Mouse (Mus musculus): ENCODE data around the gene Bcl7c. TPM values are rescaled to one million over a fixed set of nuclear protein-coding genes. Genes with fewer than 3 reads are reported as not detected.

Gene Bcl7c
- polyA plus RNA-seq, 1 experiment from 2014 or later: 93.4 TPM

GRCm38 (mm10) chr7:127680541-127680940 is 28.2 kb downstream of the Bcl7c start:
- Histone ChIP-seq H3K9ac (no peak overlapping the region), H3K4me2 (replicated peaks) (no peak overlapping the region), H3K4me1 (peaks cover 6% of the 10 kb centered on the region), H3K4me3 (replicated peaks) (no peak overlapping the region), H3K36me3 (peaks cover 5% of the 10 kb centered on the region; the same call in 1 of the 2 replicates), H3K27me3 (no peaks in the 10 kb centered on the region), H3K27ac (replicated peaks) (no peak overlapping the region), H3K9me3 (replicated peaks) (no peaks in the 10 kb centered on the region)
- ATAC-seq (ENCODE audit: insufficient number of reproducible peaks, low FRiP score, low TSS enrichment, low read depth): no peak
- WGBS: 78% methylated on average over 13 of the region's 13 CpGs

- Histone ChIP-seq H3K4me1 (peaks cover 3% of the 10 kb centered on the region; the same call in 1 of the 2 replicates), H3K9me3 (replicated peaks) (no peaks in the 10 kb centered on the region), H3K36me3 (peaks cover 5% of the 10 kb centered on the region; the same call in 1 of the 2 replicates), H3K9ac (no peak overlapping the region), H3K4me2 (replicated peaks) (no peak overlapping the region), H3K4me3 (replicated peaks) (no peak overlapping the region), H3K27me3 (no peaks in the 10 kb centered on the region), H3K27ac (replicated peaks) (no peak overlapping the region)
- WGBS: 62% methylated on average over 2 of the region's 2 CpGs
- no peak for ATAC-seq (ENCODE audit: insufficient number of reproducible peaks, low FRiP score, low TSS enrichment, low read depth)
Measured at GRCm38 (mm10) chr7:127678811-127679210, 29.9 kb downstream of the Bcl7c start.

- no peak for ATAC-seq (ENCODE audit: insufficient number of reproducible peaks, low FRiP score, low TSS enrichment, low read depth)
- Histone ChIP-seq H3K4me2 (replicated peaks) (no peak overlapping the region), H3K4me1 (peaks cover 3% of the 10 kb centered on the region; the same call in 1 of the 2 replicates), H3K27me3 (no peaks in the 10 kb centered on the region), H3K36me3 (peaks cover 5% of the 10 kb centered on the region; the same call in 1 of the 2 replicates), H3K27ac (replicated peaks) (no peak overlapping the region), H3K9me3 (replicated peaks) (no peaks in the 10 kb centered on the region), H3K4me3 (replicated peaks) (no peak overlapping the region), H3K9ac (no peak overlapping the region)
- WGBS: 78% methylated on average over 4 of the region's 4 CpGs
Measured at GRCm38 (mm10) chr7:127677609-127678008, 31.1 kb downstream of the Bcl7c start.

- no peak for ATAC-seq (ENCODE audit: insufficient number of reproducible peaks, low FRiP score, low TSS enrichment, low read depth)
- Histone ChIP-seq H3K9me3 (replicated peaks) (no peaks in the 10 kb centered on the region), H3K36me3 (peaks cover 5% of the 10 kb centered on the region; the same call in 1 of the 2 replicates), H3K4me1 (peaks cover 3% of the 10 kb centered on the region; the same call in 1 of the 2 replicates), H3K27me3 (no peaks in the 10 kb centered on the region), H3K4me3 (replicated peaks) (no peak overlapping the region), H3K4me2 (replicated peaks) (no peak overlapping the region), H3K9ac (no peak overlapping the region), H3K27ac (replicated peaks) (no peak overlapping the region)
- whole genome bisulfite sequencing: 74% methylated on average over 6 of the region's 6 CpGs
Measured at GRCm38 (mm10) chr7:127677077-127677476, 31.7 kb downstream of the Bcl7c start.

- Histone ChIP-seq H3K4me1 (peaks cover 3% of the 10 kb centered on the region; the same call in 1 of the 2 replicates), H3K4me3 (replicated peaks) (no peak overlapping the region), H3K36me3 (peaks cover 5% of the 10 kb centered on the region; the same call in 1 of the 2 replicates), H3K9ac (no peak overlapping the region), H3K27ac (replicated peaks) (peak overlapping the region; percentile 60), H3K4me2 (replicated peaks) (0 out of 2 replicates have a peak overlapping the region, but pooled peaks have one; percentile 8), H3K9me3 (replicated peaks) (no peaks in the 10 kb centered on the region), H3K27me3 (no peaks in the 10 kb centered on the region)
- ATAC-seq (ENCODE audit: insufficient number of reproducible peaks, low FRiP score, low TSS enrichment, low read depth): peak; percentile 78; the same call in 1 of the 2 replicates
- WGBS: 65% methylated on average over 9 of the region's 9 CpGs
Measured at GRCm38 (mm10) chr7:127675391-127675811, 33.3 kb downstream of the Bcl7c start.

GRCm38 (mm10) chr7:127674977-127675376 is 33.8 kb downstream of the Bcl7c start:
- Histone ChIP-seq H3K36me3 (peaks cover 5% of the 10 kb centered on the region; the same call in 1 of the 2 replicates), H3K9ac (no peak overlapping the region), H3K4me1 (peaks cover 3% of the 10 kb centered on the region; the same call in 1 of the 2 replicates), H3K27ac (replicated peaks) (peak overlapping the region; percentile 60), H3K9me3 (replicated peaks) (no peaks in the 10 kb centered on the region), H3K27me3 (no peaks in the 10 kb centered on the region), H3K4me2 (replicated peaks) (0 out of 2 replicates have a peak overlapping the region, but pooled peaks have one; percentile 8), H3K4me3 (replicated peaks) (no peak overlapping the region)
- WGBS: 1% methylated on average over 5 of the region's 5 CpGs
- ATAC-seq (ENCODE audit: insufficient number of reproducible peaks, low FRiP score, low TSS enrichment, low read depth): peak; percentile 79

- no peak overlapping the region for H3K9ac ChIP-seq
- no peak for ATAC-seq (ENCODE audit: insufficient number of reproducible peaks, low FRiP score, low TSS enrichment, low read depth)
- peaks cover 3% of the 10 kb centered on the region; the same call in 1 of the 2 replicates for H3K4me1 ChIP-seq
- no peak overlapping the region for H3K4me2 ChIP-seq (replicated peaks)
- 77% methylated on average over 4 of the region's 4 CpGs for WGBS
- no peaks in the 10 kb centered on the region for H3K9me3 ChIP-seq (replicated peaks)
- H3K36me3 ChIP-seq: peaks cover 5% of the 10 kb centered on the region; the same call in 1 of the 2 replicates
- H3K27ac ChIP-seq (replicated peaks): no peak overlapping the region
- H3K27me3 ChIP-seq: no peaks in the 10 kb centered on the region
- no peak overlapping the region for H3K4me3 ChIP-seq (replicated peaks)
Measured at GRCm38 (mm10) chr7:127672776-127673175, 36.0 kb downstream of the Bcl7c start.

GRCm38 (mm10) chr7:127671880-127672774 is 36.6 kb downstream of the Bcl7c start:
- no peak overlapping the region for H3K27ac ChIP-seq (replicated peaks)
- H3K36me3 ChIP-seq: peaks cover 3% of the 10 kb centered on the region; the same call in 1 of the 2 replicates
- no peak overlapping the region for H3K9ac ChIP-seq
- H3K4me2 ChIP-seq (replicated peaks): no peak overlapping the region
- no peaks in the 10 kb centered on the region for H3K9me3 ChIP-seq (replicated peaks)
- no peaks in the 10 kb centered on the region for H3K27me3 ChIP-seq
- peaks cover 3% of the 10 kb centered on the region; the same call in 1 of the 2 replicates for H3K4me1 ChIP-seq
- WGBS: 68% methylated on average over 11 of the region's 11 CpGs
- H3K4me3 ChIP-seq (replicated peaks): no peak overlapping the region
- no peak for ATAC-seq (ENCODE audit: insufficient number of reproducible peaks, low FRiP score, low TSS enrichment, low read depth)

GRCm38 (mm10) chr7:127667171-127667570 is 41.6 kb downstream of the Bcl7c start:
- H3K36me3 ChIP-seq: peaks cover 31% of the 10 kb centered on the region
- 79% methylated on average over 8 of the region's 8 CpGs for WGBS

GRCm38 (mm10) chr7:127666679-127667078 is 42.1 kb downstream of the Bcl7c start:
- no peak for ATAC-seq (ENCODE audit: insufficient number of reproducible peaks, low FRiP score, low TSS enrichment, low read depth)
- Histone ChIP-seq H3K4me3 (replicated peaks) (no peak overlapping the region), H3K36me3 (peaks cover 33% of the 10 kb centered on the region), H3K9me3 (replicated peaks) (no peaks in the 10 kb centered on the region), H3K4me1 (no peaks in the 10 kb centered on the region), H3K4me2 (replicated peaks) (no peak overlapping the region), H3K27ac (replicated peaks) (no peak overlapping the region), H3K9ac (no peak overlapping the region), H3K27me3 (no peaks in the 10 kb centered on the region)
- 91% methylated on average over 13 of the region's 13 CpGs for WGBS

More at GRCm38 (mm10) chr7:127667171-127667570, 41.6 kb downstream of the Bcl7c start:
- no peak overlapping the region for H3K27ac ChIP-seq (replicated peaks)
- no peaks in the 10 kb centered on the region for H3K4me1 ChIP-seq
- H3K27me3 ChIP-seq: no peaks in the 10 kb centered on the region
- H3K9me3 ChIP-seq (replicated peaks): no peaks in the 10 kb centered on the region
- no peak for ATAC-seq (ENCODE audit: insufficient number of reproducible peaks, low FRiP score, low TSS enrichment, low read depth)
- no peak overlapping the region for H3K4me3 ChIP-seq (replicated peaks)
- no peak overlapping the region for H3K4me2 ChIP-seq (replicated peaks)
- no peak overlapping the region for H3K9ac ChIP-seq

- Histone ChIP-seq H3K9ac (no peak overlapping the region), H3K9me3 (replicated peaks) (no peaks in the 10 kb centered on the region), H3K4me1 (no peaks in the 10 kb centered on the region), H3K36me3 (peaks cover 36% of the 10 kb centered on the region), H3K4me2 (replicated peaks) (no peak overlapping the region), H3K27me3 (no peaks in the 10 kb centered on the region), H3K4me3 (replicated peaks) (no peak overlapping the region), H3K27ac (replicated peaks) (no peak overlapping the region)
- no peak for ATAC-seq (ENCODE audit: insufficient number of reproducible peaks, low FRiP score, low TSS enrichment, low read depth)
- WGBS: 91% methylated on average over 6 of the region's 6 CpGs
Measured at GRCm38 (mm10) chr7:127666066-127666654, 42.6 kb downstream of the Bcl7c start.

Measured in embryonic facial prominence, embryonic 15.5 days (tissue).